Mouse (Mus musculus): ENCODE results near the gene Nlk.
"Not testable (repeated sequence)": the region's sequence is repeated elsewhere in the genome, so short reads cannot be mapped to it uniquely, and the experiment has no call there.

Nlk gene

DNA sequence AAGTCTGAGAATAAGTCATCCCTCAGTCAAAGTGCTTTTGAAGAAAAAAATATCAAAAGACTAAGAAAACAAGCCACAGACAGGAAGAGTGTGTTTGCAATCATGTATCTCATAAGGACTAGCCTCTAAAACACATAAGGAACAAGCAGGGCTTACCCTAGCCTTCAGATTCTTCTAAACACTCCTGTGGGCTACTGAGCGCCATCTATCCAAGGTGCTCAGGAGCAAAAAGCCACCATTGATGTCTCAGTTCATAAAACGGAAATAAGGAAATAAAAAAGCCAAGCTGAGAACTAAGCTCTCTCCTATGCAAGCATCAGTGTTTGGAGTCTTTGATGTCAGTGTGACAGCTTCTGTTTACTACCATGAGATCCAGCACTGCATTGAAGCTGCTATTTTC, 18.4 kb downstream of the Nlk start:
- DNase-seq: no peak

DNA sequence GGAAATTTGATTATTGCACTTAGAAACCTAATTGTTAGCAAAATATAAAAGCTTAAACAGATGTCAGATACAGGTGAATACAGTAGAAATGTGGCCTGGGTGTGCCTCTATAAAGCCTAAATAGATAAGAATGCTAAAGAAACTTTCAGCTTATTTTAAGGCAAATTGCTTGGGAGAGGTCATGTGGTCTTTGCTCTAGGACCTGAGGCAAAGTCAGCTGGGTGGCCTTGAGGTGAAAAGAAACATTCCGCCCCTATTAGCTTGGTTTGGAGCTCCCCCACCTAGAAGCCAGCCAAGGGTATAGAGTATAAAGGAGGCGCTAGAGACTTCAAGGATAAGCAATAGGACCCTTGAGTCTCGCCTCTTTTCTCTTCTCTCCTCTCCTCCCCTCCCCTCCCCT, 28.5 kb downstream of the Nlk start:
- no peak for DNase-seq

DNA sequence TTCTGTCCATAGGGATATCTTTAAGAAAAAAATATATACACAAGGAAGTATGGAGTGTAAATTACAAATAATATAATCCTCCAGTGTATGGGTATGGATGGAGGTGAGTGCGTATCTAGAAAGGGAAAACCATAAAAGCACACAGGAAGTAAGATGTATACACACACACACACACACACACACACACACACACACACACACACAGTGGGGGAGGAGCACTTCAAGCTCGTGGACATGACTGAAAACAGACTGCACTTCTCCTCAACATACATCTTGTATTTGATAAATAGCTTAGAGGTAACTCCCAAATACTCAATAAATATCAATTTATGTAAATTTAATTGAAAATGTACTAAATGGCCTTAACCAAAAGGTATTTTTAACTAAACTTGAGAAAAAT, 32.3 kb downstream of the Nlk start:
- no peak for DNase-seq

- no peak for DNase-seq
Measured at GRCm38 (mm10) chr11:78663916-78664315, 33.3 kb downstream of the Nlk start.

GRCm38 (mm10) chr11:78649143-78649542, 48.0 kb downstream of the Nlk start:
- no peak for DNase-seq

DNA sequence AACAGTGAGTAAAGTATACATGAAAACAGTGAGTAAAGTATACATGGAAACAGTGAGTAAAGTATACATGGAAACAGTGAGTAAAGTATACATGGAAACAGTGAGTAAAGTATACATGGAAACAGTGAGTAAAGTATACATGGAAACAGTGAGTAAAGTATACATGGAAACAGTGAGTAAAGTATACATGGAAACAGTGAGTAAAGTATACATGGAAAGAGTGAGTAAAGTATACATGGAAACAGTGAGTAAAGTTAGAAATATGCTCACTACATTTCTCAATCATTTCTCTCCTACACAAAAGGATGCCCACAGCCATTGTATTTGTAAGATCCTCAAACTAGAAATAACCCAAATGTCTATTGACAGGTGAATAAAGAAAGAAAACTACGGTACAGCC, 48.8 kb downstream of the Nlk start:
- DNase-seq: not testable (repeated sequence)

DNA sequence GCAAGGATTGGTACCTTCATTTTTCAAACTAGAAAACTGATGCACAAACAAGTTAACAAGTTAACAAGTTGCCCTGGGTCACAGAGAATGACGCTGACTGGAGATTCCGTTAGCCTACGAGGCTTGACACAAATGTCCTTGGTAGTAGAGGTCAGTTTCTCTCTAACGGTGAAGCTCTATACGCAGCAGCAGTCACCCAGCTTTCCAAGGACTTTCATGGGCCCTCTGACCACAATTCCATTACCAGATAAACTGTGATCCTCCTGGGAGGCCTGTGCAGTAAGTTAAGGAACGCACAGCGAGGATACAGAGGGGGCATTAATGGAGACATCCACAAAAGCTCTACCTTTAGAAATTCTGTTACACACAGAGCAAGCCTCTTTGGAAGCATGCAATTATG, 53.4 kb downstream of the Nlk start:
- DNase-seq: no peak

- DNase-seq: no peak
Measured at GRCm38 (mm10) chr11:78642151-78642550, 55.0 kb downstream of the Nlk start.

GRCm38 (mm10) chr11:78641088-78641487, 56.1 kb downstream of the Nlk start:
- no peak for DNase-seq

- DNase-seq: no peak
Measured at GRCm38 (mm10) chr11:78632782-78633181, 64.4 kb downstream of the Nlk start.

- no peak for DNase-seq
Measured at GRCm38 (mm10) chr11:78628871-78629270, 68.3 kb downstream of the Nlk start.

DNA sequence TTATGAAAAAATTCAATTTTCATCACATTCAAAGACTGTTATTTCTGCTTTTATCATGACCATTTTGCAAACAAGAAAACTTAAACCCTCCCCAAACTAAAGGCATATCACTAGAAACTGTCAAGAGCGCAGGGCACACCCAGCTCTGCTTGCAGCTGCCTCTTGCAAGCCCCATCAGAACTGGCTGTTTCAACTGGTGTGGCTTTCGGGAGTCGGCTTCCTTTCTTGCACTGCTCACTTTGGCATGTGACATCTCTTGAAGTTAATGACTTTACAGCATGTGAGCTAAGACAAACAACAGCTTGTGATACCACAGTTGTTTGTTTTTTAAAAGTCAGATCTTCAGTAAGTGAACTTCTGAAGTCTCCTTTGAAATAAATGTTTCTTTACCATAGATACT, 72.8 kb downstream of the Nlk start:
- peak; percentile 51 for DNase-seq

GRCm38 (mm10) chr11:78621926-78622325, 75.2 kb downstream of the Nlk start:
- DNase-seq: no peak

- DNase-seq: no peak
Measured at GRCm38 (mm10) chr11:78620179-78620578, 77.0 kb downstream of the Nlk start.

DNA sequence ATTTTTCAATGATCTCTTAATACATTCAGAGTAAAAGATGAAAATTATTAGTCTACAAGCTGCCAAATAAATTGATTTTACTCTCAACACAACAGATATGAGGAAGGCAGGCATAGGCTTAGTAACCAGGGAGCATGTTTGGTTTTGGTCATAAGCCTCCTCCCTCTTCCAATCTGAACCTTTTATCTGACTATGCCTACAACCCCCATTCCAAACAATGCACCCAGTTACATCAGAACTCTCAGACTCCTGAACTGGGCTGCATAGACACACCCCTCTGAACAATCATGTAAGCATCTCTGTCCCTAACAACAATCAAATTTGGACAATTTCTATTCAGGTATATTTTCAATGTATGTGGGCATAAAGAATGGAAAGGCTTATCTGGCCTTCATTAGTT, 85.9 kb downstream of the Nlk start:
- no peak for DNase-seq

- no peak for DNase-seq
Measured at GRCm38 (mm10) chr11:78609657-78610056, 87.5 kb downstream of the Nlk start.

DNA sequence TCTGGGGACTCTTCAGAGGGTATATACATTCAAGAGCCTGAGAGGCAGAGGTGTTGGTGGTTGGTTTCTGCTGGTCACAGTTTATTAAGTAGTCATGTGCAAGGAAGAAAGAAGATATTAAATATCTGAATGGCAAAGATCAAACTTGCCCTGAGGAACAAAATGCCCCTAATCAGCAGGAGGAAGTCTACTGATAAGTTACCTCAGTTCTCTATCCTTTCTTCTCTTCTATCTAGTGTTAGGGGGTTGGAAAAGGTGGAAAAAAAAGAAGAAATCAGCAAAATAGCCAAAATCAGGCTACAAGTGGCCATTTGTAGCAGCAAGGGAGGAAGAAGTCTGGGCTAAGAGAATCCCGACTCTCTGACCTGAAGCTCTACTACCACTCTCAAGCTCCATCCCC, 92.3 kb downstream of the Nlk start:
- DNase-seq: no peak

DNA sequence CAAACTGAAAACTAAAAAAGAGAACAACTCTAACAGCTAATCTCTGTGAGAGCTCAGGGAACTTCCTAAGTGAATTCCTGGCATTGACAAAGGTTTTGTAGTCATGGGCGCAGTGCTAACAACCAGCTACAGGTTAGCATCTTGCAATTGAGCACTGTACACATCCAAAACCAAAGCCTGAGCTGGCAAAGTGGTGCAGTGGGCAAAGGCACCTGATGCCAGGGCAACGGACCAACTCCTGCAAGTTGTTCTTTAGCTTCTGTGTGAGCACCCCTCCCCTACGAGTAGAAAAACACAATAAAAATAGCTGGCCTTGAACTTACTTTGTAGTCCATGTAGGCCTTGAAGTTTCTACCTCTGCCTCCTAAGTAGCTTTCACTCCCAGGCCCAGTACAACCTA, 94.4 kb downstream of the Nlk start:
- no peak for DNase-seq

GRCm38 (mm10) chr11:78600926-78601590, 96.1 kb downstream of the Nlk start:
- DNase-seq: no peak

- DNase-seq: no peak
Measured at GRCm38 (mm10) chr11:78600496-78600895, 96.7 kb downstream of the Nlk start.

- peak; percentile 61 for DNase-seq
Measured at GRCm38 (mm10) chr11:78600051-78600450, 97.1 kb downstream of the Nlk start.

- no peak for DNase-seq
Measured at GRCm38 (mm10) chr11:78598763-78599415, 98.3 kb downstream of the Nlk start.

DNA sequence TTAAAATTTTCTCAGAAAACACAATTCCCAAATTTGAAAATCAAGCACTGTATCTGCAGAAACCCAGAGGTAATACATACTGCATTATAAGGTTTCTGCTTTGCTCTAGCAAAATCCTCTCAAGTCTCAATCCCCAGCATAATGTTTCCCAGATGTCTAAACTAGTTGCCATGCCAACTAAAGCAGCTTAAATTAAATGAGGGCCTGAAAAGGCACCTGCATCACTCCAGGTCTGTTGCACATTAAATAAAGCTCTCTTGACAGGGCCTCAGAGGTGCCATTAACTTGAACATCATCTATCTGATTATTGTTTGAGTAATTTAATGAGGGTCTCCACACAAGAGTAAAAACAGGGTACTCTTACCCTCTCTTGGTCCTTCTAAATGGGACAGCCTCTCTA, 100.4 kb downstream of the Nlk start:
- no peak for DNase-seq

DNA sequence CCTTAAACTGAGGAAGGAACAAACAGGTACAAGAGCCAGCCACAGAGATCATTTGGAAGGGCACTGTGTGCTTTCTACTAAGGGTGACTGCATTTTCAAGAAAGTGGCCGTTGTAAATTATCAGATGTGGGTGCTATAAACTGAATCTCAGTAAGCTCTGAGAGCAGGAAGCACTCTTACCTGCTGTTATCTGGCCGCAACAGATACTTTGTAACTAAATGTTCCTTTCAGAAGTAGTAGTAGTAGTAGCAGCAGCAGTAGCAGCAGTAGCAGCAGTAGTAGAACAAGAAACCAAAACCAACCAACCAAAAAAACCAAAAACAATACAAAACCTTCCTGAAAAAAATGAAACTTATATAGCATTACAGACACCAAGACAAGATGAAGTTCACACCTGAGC, 101.4 kb downstream of the Nlk start:
- DNase-seq: no peak

Data from thymus, postnatal 4 days (tissue).